Mouse (Mus musculus) CH12.LX (cell line): Measurements from ENCODE around the gene Tet1. TPM values are rescaled to one million over a fixed set of nuclear protein-coding genes. Genes with fewer than 3 reads are reported as not detected.

ENCODE experiments used
- DNase-seq: peaks from one replicate; pipeline ENCODE4 v3.0.0-alpha.2; 2013; ENCODE audit errors: extremely low read depth
- H3K27ac ChIP-seq: 2 replicates; pipeline ENCODE4 v1.5.1; 2012; ENCODE audit warnings: low read depth, mild to moderate bottlenecking, control low read depth, moderate library complexity; ENCODE audit not compliant: insufficient read depth
- H3K27me3 ChIP-seq: replicated peaks from 2 replicates; pipeline ENCODE3; 2012; ENCODE audit warnings: inconsistent platforms
- H3K36me3 ChIP-seq, 2 experiments: replicated peaks in 1 of 2; 2 replicates each; pipeline versions ENCODE3 to v1.6.1; 2012; ENCODE audit warnings: inconsistent platforms in 1 of 2, low read length in 1 of 2, mild to moderate bottlenecking in 1 of 2, mixed read lengths in 1 of 2, moderate library complexity in 1 of 2; ENCODE audit not compliant: control insufficient read depth in 1 of 2, insufficient read depth in 1 of 2
- H3K4me1 ChIP-seq, 2 experiments: 2 replicates each; pipeline ENCODE4 v1.6.1; 2012; ENCODE audit warnings: inconsistent platforms in 1 of 2, moderate library complexity in 1 of 2; ENCODE audit not compliant: insufficient read depth in 2 of 2, control insufficient read depth in 1 of 2
- H3K4me2 ChIP-seq: 2 replicates; pipeline ENCODE4 v1.6.1; 2012; ENCODE audit warnings: low read depth, mild to moderate bottlenecking, control low read depth; ENCODE audit not compliant: poor library complexity, insufficient read depth, severe bottlenecking
- H3K4me3 ChIP-seq, 3 experiments: fragments of 150-350 bp in 1 of 3; sonication (generic) in 1 of 3; replicated peaks in 1 of 3; 2 replicates each; pipeline versions ENCODE3 to v1.5.1; 2011 to 2012; ENCODE audit warnings: low read depth in 2 of 3, low read length in 2 of 3, mild to moderate bottlenecking in 2 of 3, moderate library complexity in 2 of 3, control low read depth in 1 of 3, improper control_type of control experiment in 1 of 3, inconsistent platforms in 1 of 3, mixed read lengths in 1 of 3; ENCODE audit not compliant: poor library complexity in 1 of 3
- H3K79me2 ChIP-seq: replicated peaks from 2 replicates; pipeline ENCODE4 v1.6.1; 2012; ENCODE audit warnings: mild to moderate bottlenecking, moderate library complexity; ENCODE audit not compliant: control insufficient read depth, poor library complexity, insufficient read depth, severe bottlenecking; ENCODE audit errors: extremely low read depth
- H3K9ac ChIP-seq: 2 replicates; pipeline ENCODE4 v1.6.1; 2012; ENCODE audit warnings: low read depth, mild to moderate bottlenecking, control low read depth, moderate library complexity; ENCODE audit not compliant: insufficient read depth
- H3K9me3 ChIP-seq: replicated peaks from 2 replicates; pipeline ENCODE3; 2012; ENCODE audit warnings: low read length, inconsistent platforms, mixed read lengths
- BHLHE40 ChIP-seq: IDR thresholded peaks from 2 replicates; pipeline ENCODE4 v1.6.1; 2011; ENCODE audit warnings: mild to moderate bottlenecking, low read depth, low read length, improper control_type of control experiment
- CHD1 ChIP-seq: IDR thresholded peaks from 2 replicates; pipeline ENCODE4 v1.6.1; 2012; ENCODE audit warnings: low read depth, low read length, improper control_type of control experiment, inconsistent platforms
- CHD2 ChIP-seq: IDR thresholded peaks from 2 replicates; pipeline ENCODE4 v1.6.1; 2011; ENCODE audit warnings: low read length, improper control_type of control experiment
- CTCF ChIP-seq, 2 experiments: IDR thresholded peaks in 1 of 2; conservative IDR thresholded peaks in 1 of 2; 2 replicates each; pipeline ENCODE4 v1.5.1; 2011 to 2012; ENCODE audit warnings: low read depth in 2 of 2, low read length in 2 of 2, improper control_type of control experiment in 1 of 2, inconsistent platforms in 1 of 2, mild to moderate bottlenecking in 1 of 2, moderate library complexity in 1 of 2
- EP300 ChIP-seq: IDR thresholded peaks from 2 replicates; pipeline ENCODE4 v1.6.1; 2011; ENCODE audit warnings: low read length, improper control_type of control experiment
- ETS1 ChIP-seq: conservative IDR thresholded peaks from 2 replicates; pipeline ENCODE4 v1.6.1; 2012; ENCODE audit warnings: low read depth, mild to moderate bottlenecking, inconsistent platforms, low read length, improper control_type of control experiment, moderate library complexity
- IRF4 ChIP-seq: IDR thresholded peaks from 2 replicates; pipeline ENCODE4 v1.6.1; 2014; ENCODE audit warnings: low read depth, mild to moderate bottlenecking, inconsistent platforms, low read length, improper control_type of control experiment
- JUN ChIP-seq: IDR thresholded peaks from 2 replicates; pipeline ENCODE4 v1.6.1; 2011; ENCODE audit warnings: low read depth, mild to moderate bottlenecking, low read length, improper control_type of control experiment, moderate library complexity; ENCODE audit not compliant: insufficient read depth
- JUND ChIP-seq: conservative IDR thresholded peaks from 2 replicates; pipeline ENCODE4 v1.6.1; 2011; ENCODE audit warnings: low read depth, low read length, improper control_type of control experiment
- MAFK ChIP-seq: IDR thresholded peaks from 2 replicates; pipeline ENCODE4 v1.6.1; 2011; ENCODE audit warnings: low read length, improper control_type of control experiment; ENCODE audit not compliant: insufficient replicate concordance
- MAX ChIP-seq: IDR thresholded peaks from 2 replicates; pipeline ENCODE4 v1.6.1; 2011; ENCODE audit warnings: low read length, improper control_type of control experiment
- MAZ ChIP-seq: IDR thresholded peaks from 2 replicates; pipeline ENCODE4 v1.6.1; 2012; ENCODE audit warnings: low read depth, mild to moderate bottlenecking, inconsistent platforms, low read length, improper control_type of control experiment, moderate library complexity
- MYC ChIP-seq: IDR thresholded peaks from 2 replicates; pipeline ENCODE4 v1.6.1; 2011; ENCODE audit warnings: low read depth, mild to moderate bottlenecking, improper control_type of control experiment, low read length
- POLR2A ChIP-seq: IDR thresholded peaks from 2 replicates; pipeline ENCODE4 v1.6.1; 2011; ENCODE audit warnings: low read depth, mild to moderate bottlenecking, improper control_type of control experiment, low read length
- POLR2AphosphoS2 ChIP-seq: IDR thresholded peaks from 2 replicates; pipeline ENCODE4 v1.6.1; 2011; ENCODE audit warnings: low read depth, low read length, improper control_type of control experiment
- RAD21 ChIP-seq: IDR thresholded peaks from 2 replicates; pipeline ENCODE4 v1.6.1; 2011; ENCODE audit warnings: low read depth, mild to moderate bottlenecking, low read length, improper control_type of control experiment, moderate library complexity
- RCOR1 ChIP-seq: conservative IDR thresholded peaks from 2 replicates; pipeline ENCODE4 v1.6.1; 2012; ENCODE audit warnings: low read depth, mild to moderate bottlenecking, inconsistent platforms, low read length, improper control_type of control experiment
- SIN3A ChIP-seq: IDR thresholded peaks from 2 replicates; pipeline ENCODE4 v1.6.1; 2012; ENCODE audit warnings: low read length, improper control_type of control experiment, inconsistent platforms
- SMC3 ChIP-seq: IDR thresholded peaks from 2 replicates; pipeline ENCODE4 v1.6.1; 2011; ENCODE audit warnings: low read depth, low read length, improper control_type of control experiment
- TBP ChIP-seq: conservative IDR thresholded peaks from 2 replicates; pipeline ENCODE4 v1.6.1; 2011; ENCODE audit warnings: low read depth, low read length, improper control_type of control experiment
- UBTF ChIP-seq: IDR thresholded peaks from 2 replicates; pipeline ENCODE4 v1.6.1; 2012; ENCODE audit warnings: low read depth, mild to moderate bottlenecking, inconsistent platforms, low read length, improper control_type of control experiment, moderate library complexity
- USF1 ChIP-seq: IDR thresholded peaks from 2 replicates; pipeline ENCODE4 v1.6.1; 2014; ENCODE audit warnings: low read depth, mild to moderate bottlenecking, inconsistent platforms, low read length, improper control_type of control experiment
- USF2 ChIP-seq: conservative IDR thresholded peaks from 2 replicates; pipeline ENCODE4 v1.6.1; 2011; ENCODE audit warnings: low read depth, low read length, improper control_type of control experiment
- ZC3H11A ChIP-seq: IDR thresholded peaks from 2 replicates; pipeline ENCODE4 v1.6.1; 2012; ENCODE audit warnings: low read depth, mild to moderate bottlenecking, inconsistent platforms, low read length, improper control_type of control experiment
- ZNF384 ChIP-seq: IDR thresholded peaks from 2 replicates; pipeline ENCODE4 v1.6.1; 2012; ENCODE audit warnings: low read depth, low read length, improper control_type of control experiment, inconsistent platforms
- dilution Hi-C: fragments of 300-500 bp; cut with MboI; formaldehyde crosslinking; loops from 2 replicates; pipeline ENCODE4 v1.14.3; 2020; ENCODE audit warnings: low sequenced_read_pairs; ENCODE audit not compliant: extremely low pct_unique_long_range_greater_than_20kb, extremely low pct_ligation_motif_present
- in situ Hi-C: fragments of 300-500 bp; cut with MboI; formaldehyde crosslinking; loops from 3 replicates; pipeline ENCODE4 v1.14.3; 2019; ENCODE audit warnings: low sequenced_read_pairs, low pct_ligation_motif_present, low pct_unique_long_range_greater_than_20kb, mixed read lengths
- polyA plus RNA-seq: library from polyadenylated mRNA; unstranded; fragments of >175 nt; gene quantifications from 2 replicates; pipeline ENCODE4 v1.2.1, GENCODE M21; 2012; ENCODE audit warnings: low read depth; ENCODE audit not compliant: insufficient read length
- total RNA-seq, 2 experiments: library from RNA; depleted of rRNA; stranded (reverse); fragments of 300-350 nt in 1 of 2; fragments of >200 nt in 1 of 2; gene quantifications; 2 replicates each; pipeline ENCODE4 v1.2.3; 2012 to 2014

The Tet1 gene
- total and polyA plus RNA-seq, 3 experiments = 0.23 to 0.55 (median 0.34) TPM

GRCm38 (mm10) chr10:62831546-62831945 is 77.2 kb downstream of the Tet1 start:
- H3K4me2 ChIP-seq = no peak overlapping the region
- H3K27me3 ChIP-seq = no peaks in the 10 kb centered on the region
- dilution Hi-C loops (no loop called here), in situ Hi-C loops (no loop called here)
- no peaks in the 10 kb centered on the region for H3K36me3 ChIP-seq
- H3K79me2 ChIP-seq = no peaks in the 10 kb centered on the region
- no peaks in the 10 kb centered on the region for H3K4me1 ChIP-seq
- TF ChIP-seq IRF4 (no peak), ZC3H11A (no peak), TBP (no peak), MAFK (no peak), SMC3 (no peak), CHD1 (no peak), MAX (no peak), ZNF384 (no peak), USF1 (no peak), EP300 (no peak), SIN3A (no peak), CTCF (conservative IDR thresholded peaks at IDR 0.05 in 1 of 2, IDR thresholded peaks at IDR 0.05 in 1 of 2; ENCODE audit: low read depth in 2 of 2, low read length in 2 of 2) (no peak), CHD2 (no peak), USF2 (no peak)
- H3K9me3 ChIP-seq = no peaks in the 10 kb centered on the region
- no peak overlapping the region for H3K27ac ChIP-seq
- H3K9ac ChIP-seq = no peak overlapping the region
- no peak overlapping the region for H3K4me3 ChIP-seq
- no peak for DNase-seq

DNA sequence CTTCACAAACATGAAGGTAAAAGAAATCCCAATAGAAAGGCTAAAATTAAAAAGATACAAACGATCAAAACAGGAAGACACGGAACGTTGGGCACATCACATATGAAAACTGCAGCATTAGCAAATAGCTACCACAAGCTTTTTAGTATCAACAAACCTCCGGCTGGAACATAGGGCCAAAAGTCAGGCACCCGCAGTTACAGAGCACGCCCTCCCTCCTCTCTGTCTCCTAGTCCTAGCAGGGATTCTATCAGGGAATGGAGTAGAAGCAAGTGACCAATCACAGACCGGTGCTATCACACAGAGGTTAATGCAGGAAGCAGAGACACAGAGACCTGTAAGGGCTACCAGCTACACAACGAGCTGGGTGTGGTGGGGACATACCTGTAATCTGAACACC is 84.3 kb downstream of the Tet1 start:
- no peaks in the 10 kb centered on the region for H3K79me2 ChIP-seq
- H3K27me3 ChIP-seq = no peaks in the 10 kb centered on the region
- no peaks in the 10 kb centered on the region for H3K9me3 ChIP-seq
- H3K4me1 ChIP-seq = no peaks in the 10 kb centered on the region
- no peak overlapping the region for H3K4me2 ChIP-seq
- in situ Hi-C loops (no loop called here), dilution Hi-C loops (no loop called here)
- H3K4me3 ChIP-seq = no peak overlapping the region
- no peak overlapping the region for H3K27ac ChIP-seq
- DNase-seq = no peak
- no peak overlapping the region for H3K9ac ChIP-seq
- no peak for TF ChIP-seq MAFK
- no peak for TF ChIP-seq JUND
- TF ChIP-seq USF2 = no peak
- no peak for TF ChIP-seq MYC
- no peak for TF ChIP-seq CTCF (conservative IDR thresholded peaks at IDR 0.05 in 1 of 2, IDR thresholded peaks at IDR 0.05 in 1 of 2; ENCODE audit: low read depth in 2 of 2, low read length in 2 of 2)
- no peaks in the 10 kb centered on the region for H3K36me3 ChIP-seq

DNA sequence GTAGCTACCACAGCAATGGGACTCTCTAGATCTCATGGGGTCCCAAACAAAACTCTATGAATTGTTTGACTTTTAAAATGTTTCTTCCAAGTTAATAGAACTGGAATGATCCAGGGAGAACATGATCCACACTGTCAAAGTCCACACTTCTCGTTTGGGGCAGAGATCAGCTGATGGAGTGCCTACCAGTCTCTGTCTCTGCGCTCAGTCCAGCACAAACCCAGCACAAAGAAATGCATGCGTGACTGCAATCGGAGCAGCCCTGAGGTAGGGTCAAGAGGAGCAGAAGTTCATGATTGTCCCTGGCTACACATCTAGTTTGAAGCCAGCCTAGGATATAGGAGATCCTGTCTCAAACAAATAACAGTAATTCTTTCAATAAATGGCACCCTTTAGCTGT is 85.4 kb downstream of the Tet1 start:
- Histone ChIP-seq H3K36me3 (no peaks in the 10 kb centered on the region), H3K4me1 (no peaks in the 10 kb centered on the region), H3K27ac (no peak overlapping the region), H3K4me2 (no peak overlapping the region), H3K4me3 (no peak overlapping the region), H3K79me2 (no peaks in the 10 kb centered on the region), H3K27me3 (no peaks in the 10 kb centered on the region), H3K9ac (no peak overlapping the region), H3K9me3 (no peaks in the 10 kb centered on the region)
- in situ Hi-C loops (no loop called here), dilution Hi-C loops (no loop called here)
- TF ChIP-seq RCOR1 = no peak
- TF ChIP-seq JUN = no peak
- no peak for TF ChIP-seq USF1
- no peak for TF ChIP-seq POLR2AphosphoS2
- TF ChIP-seq BHLHE40 = no peak
- TF ChIP-seq MAZ = no peak
- TF ChIP-seq MYC = no peak
- no peak for TF ChIP-seq ETS1
- TF ChIP-seq RAD21 = no peak
- TF ChIP-seq SMC3 = no peak
- no peak for TF ChIP-seq ZC3H11A
- TF ChIP-seq POLR2A = no peak
- no peak for TF ChIP-seq MAFK
- TF ChIP-seq UBTF = no peak
- no peak for DNase-seq
